Mouse (Mus musculus): Measurements from ENCODE around the gene Bst1. TPM values are rescaled to one million over a fixed set of nuclear protein-coding genes. Genes with fewer than 3 reads are reported as not detected.
A peak's percentile ranks its signal among the peaks of the same experiment; 100 is the strongest.

The Bst1 gene
- polyA plus RNA-seq, 1 experiment from 2014 or later = 1.6 TPM

DNA sequence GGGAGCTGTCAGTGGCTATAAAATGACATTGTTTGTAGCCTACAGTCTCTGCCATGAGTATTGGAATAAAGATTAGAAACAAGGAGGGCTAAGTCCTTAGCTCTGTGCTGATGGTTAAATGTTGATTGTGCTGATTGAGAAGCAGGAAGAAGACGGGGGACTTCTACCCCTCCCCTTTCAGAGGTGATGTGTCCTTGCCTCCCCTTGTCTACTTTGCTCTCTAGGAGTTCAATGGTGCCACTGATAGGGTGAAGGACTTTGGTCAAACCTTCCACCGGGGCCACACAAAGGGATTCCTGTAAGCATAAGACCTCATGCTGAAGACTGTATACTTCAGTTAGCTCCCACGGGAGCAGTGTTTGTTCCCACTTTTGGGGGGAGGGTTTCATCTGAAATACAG is 4.1 kb downstream of the Bst1 start:
- ATAC-seq (ENCODE audit: low read depth) = no peak

DNA sequence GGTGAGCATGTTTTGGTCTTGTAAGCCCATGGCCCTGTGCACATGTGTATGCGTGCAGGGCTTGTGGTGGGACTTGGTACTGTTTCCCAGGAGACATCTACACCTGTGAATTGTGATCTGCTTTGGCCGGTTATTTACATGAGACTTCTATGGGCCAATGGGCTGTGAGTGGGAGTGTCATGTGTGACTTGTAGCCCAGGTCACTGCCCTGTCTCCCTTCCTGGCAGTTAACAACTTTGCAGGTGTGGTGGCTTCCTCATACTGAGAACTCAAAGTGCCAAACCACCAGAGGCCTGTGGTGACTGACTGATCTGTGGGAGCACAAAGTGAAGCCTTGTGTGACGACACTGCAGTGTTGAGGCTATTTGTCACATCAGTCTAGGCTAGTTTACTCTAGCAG is 5.9 kb downstream of the Bst1 start:
- Histone ChIP-seq H3K4me2 (ENCODE audit: low read depth, low read length) (no peak overlapping the region), H3K27me3 (ENCODE audit: control insufficient read depth, insufficient read depth, low read depth, low read length) (no peaks in the 10 kb centered on the region), H3K4me1 (ENCODE audit: control insufficient read depth, low read depth, low read length) (no peaks in the 10 kb centered on the region), H3K4me3 (ENCODE audit: low read depth, low read length) (no peak overlapping the region), H3K36me3 (ENCODE audit: control insufficient read depth, insufficient read depth) (no peaks in the 10 kb centered on the region), H3K27ac (ENCODE audit: low read length) (no peak overlapping the region), H3K9me3 (replicated peaks; ENCODE audit: control insufficient read depth, low read length) (no peaks in the 10 kb centered on the region), H3K9ac (ENCODE audit: low read depth, low read length) (no peak overlapping the region)
- 61% methylated on average over 3 of the region's 3 CpGs for WGBS (ENCODE audit: insufficient replicate concordance)
- peak; percentile 24 for ATAC-seq (ENCODE audit: low read depth)

More for the DNA sequence above, 4.1 kb downstream of the Bst1 start:
- Histone ChIP-seq H3K27me3 (ENCODE audit: control insufficient read depth, insufficient read depth, low read depth, low read length) (no peaks in the 10 kb centered on the region), H3K4me2 (ENCODE audit: low read depth, low read length) (no peak overlapping the region), H3K9me3 (replicated peaks; ENCODE audit: control insufficient read depth, low read length) (no peaks in the 10 kb centered on the region), H3K4me3 (ENCODE audit: low read depth, low read length) (no peak overlapping the region), H3K4me1 (ENCODE audit: control insufficient read depth, low read depth, low read length) (no peaks in the 10 kb centered on the region; the same call in 1 of the 2 replicates), H3K27ac (ENCODE audit: low read length) (no peak overlapping the region), H3K36me3 (ENCODE audit: control insufficient read depth, insufficient read depth) (no peaks in the 10 kb centered on the region), H3K9ac (ENCODE audit: low read depth, low read length) (no peak overlapping the region)
- 47% methylated on average over 3 of the region's 3 CpGs for WGBS (ENCODE audit: insufficient replicate concordance)

DNA sequence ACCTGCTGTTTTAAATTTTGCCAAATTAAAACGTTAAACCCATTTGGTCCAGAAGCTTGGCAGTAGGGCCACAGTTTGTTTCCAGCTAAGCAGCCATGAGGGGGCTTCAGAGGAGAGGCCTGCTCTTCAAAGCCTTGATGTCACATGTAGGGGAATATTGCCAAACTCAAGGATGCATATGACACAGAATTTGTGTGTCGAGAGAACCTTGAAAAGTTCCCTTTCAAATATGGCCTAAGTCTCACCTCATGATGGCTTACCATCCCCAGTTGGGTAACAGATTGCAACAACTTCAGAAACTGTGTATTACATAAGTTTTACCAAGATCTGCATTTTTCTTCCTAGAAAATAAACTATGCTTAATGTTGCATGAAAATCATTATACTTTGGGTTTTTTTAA is 8.2 kb downstream of the Bst1 start:
- H3K27ac ChIP-seq (ENCODE audit: low read length) = peak overlapping the region; percentile 1; the same call in 1 of the 2 replicates
- WGBS (ENCODE audit: insufficient replicate concordance) = 75% methylated on average over 2 of the region's 2 CpGs

DNA sequence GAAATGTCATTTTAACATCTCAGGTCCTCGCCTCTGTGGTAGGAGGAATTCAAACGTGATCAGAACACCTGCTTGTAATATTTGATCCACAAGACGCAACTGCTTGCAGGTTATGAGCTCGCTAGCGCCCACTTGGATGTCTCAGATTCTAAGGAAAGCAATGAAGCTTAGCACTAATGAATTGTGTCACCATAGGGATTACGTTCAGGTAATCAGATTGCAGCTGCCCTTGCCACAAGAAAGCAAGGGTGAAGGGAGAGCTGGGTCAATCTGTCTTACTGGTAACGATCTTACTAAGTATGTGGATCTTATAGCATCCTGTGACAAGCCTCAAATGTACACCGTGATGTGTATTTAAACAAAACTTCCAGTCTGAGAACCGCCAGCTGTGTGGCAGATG is 8.7 kb downstream of the Bst1 start:
- Histone ChIP-seq H3K27ac (ENCODE audit: low read length) (no peak overlapping the region), H3K9ac (ENCODE audit: low read depth, low read length) (no peak overlapping the region), H3K4me3 (ENCODE audit: low read depth, low read length) (no peak overlapping the region), H3K27me3 (ENCODE audit: control insufficient read depth, insufficient read depth, low read depth, low read length) (no peaks in the 10 kb centered on the region), H3K36me3 (ENCODE audit: control insufficient read depth, insufficient read depth) (no peaks in the 10 kb centered on the region), H3K4me1 (ENCODE audit: control insufficient read depth, low read depth, low read length) (no peaks in the 10 kb centered on the region), H3K4me2 (ENCODE audit: low read depth, low read length) (no peak overlapping the region), H3K9me3 (replicated peaks; ENCODE audit: control insufficient read depth, low read length) (no peaks in the 10 kb centered on the region)
- ATAC-seq (ENCODE audit: low read depth) = no peak
- 68% methylated on average over 9 of the region's 9 CpGs for WGBS (ENCODE audit: insufficient replicate concordance)

More for the DNA sequence above, 8.2 kb downstream of the Bst1 start:
- Histone ChIP-seq H3K36me3 (ENCODE audit: control insufficient read depth, insufficient read depth) (no peaks in the 10 kb centered on the region), H3K4me2 (ENCODE audit: low read depth, low read length) (no peak overlapping the region), H3K9me3 (replicated peaks; ENCODE audit: control insufficient read depth, low read length) (no peaks in the 10 kb centered on the region), H3K4me3 (ENCODE audit: low read depth, low read length) (no peak overlapping the region), H3K9ac (ENCODE audit: low read depth, low read length) (no peak overlapping the region), H3K4me1 (ENCODE audit: control insufficient read depth, low read depth, low read length) (no peaks in the 10 kb centered on the region), H3K27me3 (ENCODE audit: control insufficient read depth, insufficient read depth, low read depth, low read length) (no peaks in the 10 kb centered on the region)
- ATAC-seq (ENCODE audit: low read depth) = no peak

DNA sequence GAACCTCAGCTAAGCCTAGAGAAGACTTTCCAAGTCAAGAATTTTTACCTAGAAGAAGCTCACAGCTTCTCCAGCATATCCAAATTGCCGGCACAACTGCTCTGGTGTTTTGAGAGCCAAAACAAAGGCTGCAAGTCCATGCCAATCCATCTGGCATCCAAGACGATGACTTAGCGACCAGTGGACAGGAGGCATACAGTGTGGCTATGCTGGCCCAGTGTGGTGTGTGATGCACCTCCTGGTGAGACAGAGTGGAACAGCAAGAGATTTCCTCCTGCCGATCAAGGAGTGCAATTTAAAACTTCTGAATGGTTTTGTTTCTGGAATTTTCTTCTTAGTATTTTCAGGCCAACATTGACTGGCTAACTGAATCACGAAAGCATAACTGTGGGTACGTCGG is 17.9 kb downstream of the Bst1 start:
- Histone ChIP-seq H3K4me1 (ENCODE audit: control insufficient read depth, low read depth, low read length) (no peaks in the 10 kb centered on the region), H3K27ac (ENCODE audit: low read length) (no peak overlapping the region), H3K4me3 (ENCODE audit: low read depth, low read length) (no peak overlapping the region), H3K27me3 (ENCODE audit: control insufficient read depth, insufficient read depth, low read depth, low read length) (no peaks in the 10 kb centered on the region), H3K36me3 (ENCODE audit: control insufficient read depth, insufficient read depth) (no peaks in the 10 kb centered on the region), H3K4me2 (ENCODE audit: low read depth, low read length) (no peak overlapping the region), H3K9ac (ENCODE audit: low read depth, low read length) (no peak overlapping the region), H3K9me3 (replicated peaks; ENCODE audit: control insufficient read depth, low read length) (no peaks in the 10 kb centered on the region)
- no peak for ATAC-seq (ENCODE audit: low read depth)
- WGBS (ENCODE audit: insufficient replicate concordance) = 74% methylated on average over 7 of the region's 7 CpGs

DNA sequence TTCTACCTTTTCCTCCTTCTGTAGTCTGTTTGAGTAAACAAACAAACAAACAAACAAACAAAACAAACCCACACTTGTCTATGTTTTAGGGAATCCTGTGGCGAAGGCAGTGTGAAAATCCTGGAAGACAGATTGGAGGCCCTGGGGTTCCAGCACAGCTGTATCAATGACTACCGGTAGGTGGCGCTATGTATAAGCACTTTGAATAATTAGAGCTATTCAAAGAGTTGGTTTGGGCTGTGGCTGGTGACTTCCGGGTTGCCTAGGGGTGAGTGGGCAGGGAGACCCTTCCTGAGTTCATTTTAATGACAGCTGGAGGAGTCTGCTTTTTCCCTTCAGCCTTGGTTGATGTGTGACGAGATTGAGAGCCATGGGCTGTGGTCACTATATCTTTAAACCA is 18.7 kb downstream of the Bst1 start:
- Histone ChIP-seq H3K9ac (ENCODE audit: low read depth, low read length) (no peak overlapping the region), H3K9me3 (replicated peaks; ENCODE audit: control insufficient read depth, low read length) (no peaks in the 10 kb centered on the region), H3K27me3 (ENCODE audit: control insufficient read depth, insufficient read depth, low read depth, low read length) (no peaks in the 10 kb centered on the region), H3K4me3 (ENCODE audit: low read depth, low read length) (no peak overlapping the region), H3K4me1 (ENCODE audit: control insufficient read depth, low read depth, low read length) (no peaks in the 10 kb centered on the region), H3K4me2 (ENCODE audit: low read depth, low read length) (no peak overlapping the region), H3K36me3 (ENCODE audit: control insufficient read depth, insufficient read depth) (no peaks in the 10 kb centered on the region), H3K27ac (ENCODE audit: low read length) (no peak overlapping the region)
- WGBS (ENCODE audit: insufficient replicate concordance) = 28% methylated on average over 5 of the region's 5 CpGs
- ATAC-seq (ENCODE audit: low read depth) = no peak

DNA sequence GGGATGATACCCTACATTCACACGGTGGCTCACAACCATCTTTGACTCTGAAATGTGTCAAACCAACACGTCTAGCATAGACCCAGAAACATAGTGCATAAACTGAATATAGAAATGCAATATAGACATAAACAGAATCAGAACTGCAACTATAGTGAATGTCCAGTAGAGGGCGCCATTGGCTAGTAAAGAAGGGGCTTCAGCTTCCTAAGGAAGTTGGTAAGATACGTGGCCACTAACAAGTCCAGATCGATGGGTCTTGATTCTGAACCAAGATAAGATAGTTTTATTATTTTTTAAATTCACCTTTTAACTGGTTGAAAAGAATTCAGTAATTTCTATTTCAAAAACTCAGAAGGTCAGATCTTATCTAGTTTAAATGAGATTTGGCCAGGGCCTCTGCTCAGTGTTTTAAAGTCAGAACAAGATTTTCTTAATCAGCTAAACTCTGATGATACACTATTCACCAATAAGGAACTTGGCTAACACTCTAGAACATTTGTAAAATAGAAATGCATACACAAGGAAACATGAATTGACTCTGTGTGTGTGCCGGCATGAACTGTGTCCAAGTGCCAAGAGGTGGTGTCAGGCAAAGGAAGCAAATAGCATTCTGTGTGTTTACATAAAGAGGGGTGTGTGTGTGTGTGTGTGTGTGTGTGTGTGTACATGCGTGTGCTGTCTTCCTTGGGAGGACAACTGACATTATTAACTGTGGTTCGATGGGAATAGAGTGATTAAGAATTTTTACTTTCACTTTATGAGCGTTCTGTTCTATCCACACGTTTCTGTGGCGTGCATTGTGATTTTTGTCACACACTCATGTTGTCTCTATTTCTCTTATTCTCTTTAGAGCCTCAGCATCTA is 22.7 kb downstream of the Bst1 start:
- Histone ChIP-seq H3K9me3 (replicated peaks; ENCODE audit: control insufficient read depth, low read length) (no peaks in the 10 kb centered on the region), H3K9ac (ENCODE audit: low read depth, low read length) (no peak overlapping the region), H3K27me3 (ENCODE audit: control insufficient read depth, insufficient read depth, low read depth, low read length) (no peaks in the 10 kb centered on the region), H3K4me2 (ENCODE audit: low read depth, low read length) (peak overlapping the region; percentile 14; the same call in 1 of the 2 replicates), H3K27ac (ENCODE audit: low read length) (no peak overlapping the region), H3K4me1 (ENCODE audit: control insufficient read depth, low read depth, low read length) (no peaks in the 10 kb centered on the region), H3K36me3 (ENCODE audit: control insufficient read depth, insufficient read depth) (no peaks in the 10 kb centered on the region), H3K4me3 (ENCODE audit: low read depth, low read length) (peak overlapping the region; percentile 33; the same call in 1 of the 2 replicates)
- WGBS (ENCODE audit: insufficient replicate concordance) = 22% methylated on average over 11 of the region's 11 CpGs
- no peak for ATAC-seq (ENCODE audit: low read depth)

DNA sequence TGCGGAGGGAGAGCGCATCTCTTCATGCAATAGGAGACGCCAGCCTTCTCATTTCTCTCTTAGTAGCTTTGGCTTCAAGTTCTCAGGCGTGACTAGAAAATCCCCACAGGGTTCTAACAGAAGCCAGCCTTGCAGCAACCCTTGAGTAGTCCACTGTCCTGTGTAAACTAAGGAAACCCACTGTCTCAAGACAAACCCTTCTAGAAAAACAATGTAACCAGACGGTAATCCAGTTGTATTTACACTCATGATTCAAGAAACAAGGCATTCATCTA is 23.3 kb downstream of the Bst1 start:
- Histone ChIP-seq H3K4me2 (ENCODE audit: low read depth, low read length) (peak overlapping the region; percentile 14; the same call in 1 of the 2 replicates), H3K36me3 (ENCODE audit: control insufficient read depth, insufficient read depth) (no peaks in the 10 kb centered on the region), H3K9ac (ENCODE audit: low read depth, low read length) (no peak overlapping the region), H3K27ac (ENCODE audit: low read length) (no peak overlapping the region), H3K27me3 (ENCODE audit: control insufficient read depth, insufficient read depth, low read depth, low read length) (no peaks in the 10 kb centered on the region), H3K4me1 (ENCODE audit: control insufficient read depth, low read depth, low read length) (no peaks in the 10 kb centered on the region), H3K4me3 (ENCODE audit: low read depth, low read length) (peak overlapping the region; percentile 33; the same call in 1 of the 2 replicates), H3K9me3 (replicated peaks; ENCODE audit: control insufficient read depth, low read length) (no peaks in the 10 kb centered on the region)
- ATAC-seq (ENCODE audit: low read depth) = no peak
- WGBS (ENCODE audit: insufficient replicate concordance) = 70% methylated on average over 5 of the region's 5 CpGs

DNA sequence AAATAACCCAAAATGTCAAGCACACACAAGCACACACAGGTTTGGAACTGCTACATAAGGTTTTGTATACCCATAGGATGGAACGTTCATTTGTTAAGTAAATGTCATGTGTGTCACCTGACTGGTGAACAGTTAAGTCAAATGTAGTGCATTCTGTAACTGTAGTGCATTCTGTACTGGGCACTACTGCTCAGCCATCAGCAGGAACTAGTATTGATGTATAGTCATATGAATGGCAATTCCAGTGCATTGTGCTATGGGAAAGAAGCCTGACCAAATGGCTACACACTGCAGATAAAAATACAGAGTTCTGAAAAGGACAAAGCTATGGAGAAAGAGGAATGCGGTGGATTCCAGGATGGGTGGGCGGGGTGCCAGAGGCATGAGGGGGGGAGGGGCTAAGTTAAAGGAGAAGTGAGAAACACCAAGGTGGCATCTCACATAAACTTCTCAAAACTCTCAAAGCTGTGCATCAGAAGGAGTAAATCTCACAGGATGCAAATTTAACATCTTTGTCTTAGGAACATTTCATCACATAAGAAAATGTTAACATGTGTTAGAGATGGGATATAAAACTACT is 24.0 kb downstream of the Bst1 start:
- H3K27ac ChIP-seq (ENCODE audit: low read length) = no peak overlapping the region
- no peak overlapping the region for H3K4me2 ChIP-seq (ENCODE audit: low read depth, low read length)
- H3K4me3 ChIP-seq (ENCODE audit: low read depth, low read length) = no peak overlapping the region
- ATAC-seq (ENCODE audit: low read depth) = no peak
- no peaks in the 10 kb centered on the region for H3K9me3 ChIP-seq (replicated peaks; ENCODE audit: control insufficient read depth, low read length)
- 55% methylated on average over 3 of the region's 3 CpGs for WGBS (ENCODE audit: insufficient replicate concordance)
- no peaks in the 10 kb centered on the region for H3K36me3 ChIP-seq (ENCODE audit: control insufficient read depth, insufficient read depth)
- no peaks in the 10 kb centered on the region for H3K4me1 ChIP-seq (ENCODE audit: control insufficient read depth, low read depth, low read length)
- no peaks in the 10 kb centered on the region for H3K27me3 ChIP-seq (ENCODE audit: control insufficient read depth, insufficient read depth, low read depth, low read length)
- no peak overlapping the region for H3K9ac ChIP-seq (ENCODE audit: low read depth, low read length)

Data from liver, embryonic 16.5 days (tissue).